Mouse (Mus musculus): Measurements from ENCODE around the gene Trp53rka.

GRCm38 (mm10) chr2:165510466-165510865, 17.3 kb upstream of the Trp53rka start:
- no peak for TF ChIP-seq CTCF (conservative IDR thresholded peaks at IDR 0.05; ENCODE audit: low read length)
- TF ChIP-seq POU5F1 (IDR thresholded peaks at IDR 0.05; ENCODE audit: borderline replicate concordance, low read length), result no peak
- TF ChIP-seq NANOG (IDR thresholded peaks at IDR 0.05; ENCODE audit: borderline replicate concordance, low read length), result no peak

Data from E14TG2a.4 (cell line).